Mouse (Mus musculus): Measurements from ENCODE around the gene Maats1. TPM values are rescaled to one million over a fixed set of nuclear protein-coding genes. Genes with fewer than 3 reads are reported as not detected.
A peak's percentile ranks its signal among the peaks of the same experiment; 100 is the strongest.

Gene Maats1
- total and polyA plus RNA-seq, 3 experiments = 0.03 TPM; not detected in 2

DNA sequence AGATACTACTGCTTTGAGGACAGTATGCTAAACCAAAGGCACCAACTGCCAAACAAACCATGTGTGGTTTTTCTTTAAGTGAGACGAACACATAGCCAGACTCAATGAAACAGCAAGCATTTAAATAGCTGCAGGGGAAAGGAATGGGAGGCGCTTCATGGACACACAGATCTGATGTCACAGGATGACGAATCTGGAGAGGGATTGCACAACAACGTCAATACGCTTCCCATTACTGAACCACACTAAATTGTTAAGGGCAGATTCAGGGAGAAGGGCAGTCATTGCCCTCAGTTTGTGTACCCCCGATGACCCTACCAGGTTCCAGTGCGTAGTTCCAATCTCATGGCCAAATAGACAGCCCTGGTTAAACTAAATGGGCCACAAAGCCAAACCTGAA lies 56.1 kb downstream of the Maats1 start:
- peaks cover 1 to 9% of the 10 kb centered on the region in 2 experiments for H3K27me3 ChIP-seq (ENCODE audit: control insufficient read depth in 1 of 2, insufficient read depth in 2 of 2, low read length in 2 of 2)
- no peak overlapping the region for H3K9ac ChIP-seq (ENCODE audit: control insufficient read depth, low read depth, low read length, poor library complexity, severe bottlenecking)
- H3K27ac ChIP-seq (ENCODE audit: control insufficient read depth, low read depth, low read length) = no peak overlapping the region
- no peaks in the 10 kb centered on the region for H3K36me3 ChIP-seq (ENCODE audit: control insufficient read depth in 1 of 2, insufficient read depth in 2 of 2, low read length in 2 of 2)
- DNase-seq (ENCODE audit: low read depth, low spot score) = no peak
- no peaks in the 10 kb centered on the region for H3K4me1 ChIP-seq (ENCODE audit: control insufficient read depth in 1 of 2, insufficient read depth in 2 of 2, low read length in 2 of 2)
- TF ChIP-seq ZNF384 (IDR thresholded peaks at IDR 0.05; ENCODE audit: low read depth, low read length) = no peak
- TF ChIP-seq E2F4 (IDR thresholded peaks at IDR 0.05; ENCODE audit: borderline replicate concordance, low read depth, low read length) = no peak
- no peak for TF ChIP-seq GABPA (IDR thresholded peaks at IDR 0.05; ENCODE audit: low read depth, low read length)
- H3K9me3 ChIP-seq (replicated peaks; ENCODE audit: insufficient read depth, low read length) = no peaks in the 10 kb centered on the region
- no peak overlapping the region for H3K4me3 ChIP-seq (ENCODE audit: control insufficient read depth in 1 of 2, insufficient read depth in 1 of 2, low read depth in 2 of 2, low read length in 2 of 2)
- H3K79me2 ChIP-seq (ENCODE audit: control insufficient read depth, insufficient read depth, low read length, poor library complexity) = no peaks in the 10 kb centered on the region

DNA sequence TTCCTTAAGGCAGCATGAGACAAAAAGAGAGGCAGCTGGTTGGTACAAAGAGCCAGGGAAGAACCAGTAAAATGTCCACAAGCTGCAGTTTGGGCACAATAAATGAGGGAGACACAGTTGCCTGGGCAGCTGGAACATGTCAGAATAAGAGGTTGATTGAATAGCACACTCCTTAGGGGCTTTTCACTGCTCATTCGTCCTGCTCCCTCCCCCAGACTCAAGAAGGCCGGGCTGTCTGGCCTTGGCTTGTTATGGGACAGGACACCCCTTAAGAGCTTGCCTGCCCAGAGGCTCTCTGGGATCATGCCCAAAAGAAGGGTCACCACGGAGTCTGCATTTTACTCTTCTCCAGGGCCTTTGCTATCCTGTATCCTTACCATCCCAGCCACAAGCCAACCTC lies 58.6 kb downstream of the Maats1 start:
- peaks cover 3 to 7% of the 10 kb centered on the region in 2 experiments for H3K27me3 ChIP-seq (ENCODE audit: control insufficient read depth in 1 of 2, insufficient read depth in 2 of 2, low read length in 2 of 2)
- TF ChIP-seq SMC3 (IDR thresholded peaks at IDR 0.05; ENCODE audit: low read depth, low read length) (no peak), ZC3H11A (IDR thresholded peaks at IDR 0.05; ENCODE audit: low read depth, low read length) (no peak)
- H3K27ac ChIP-seq (ENCODE audit: control insufficient read depth, low read depth, low read length) = no peak overlapping the region
- H3K9ac ChIP-seq (ENCODE audit: control insufficient read depth, low read depth, low read length, poor library complexity, severe bottlenecking) = no peak overlapping the region
- no peaks in the 10 kb centered on the region for H3K79me2 ChIP-seq (ENCODE audit: control insufficient read depth, insufficient read depth, low read length, poor library complexity)
- no peak for DNase-seq (ENCODE audit: low read depth, low spot score)
- H3K4me1 ChIP-seq (ENCODE audit: control insufficient read depth in 1 of 2, insufficient read depth in 2 of 2, low read length in 2 of 2) = no peaks in the 10 kb centered on the region
- H3K9me3 ChIP-seq (replicated peaks; ENCODE audit: insufficient read depth, low read length) = no peaks in the 10 kb centered on the region
- H3K4me3 ChIP-seq (ENCODE audit: control insufficient read depth in 1 of 2, insufficient read depth in 1 of 2, low read depth in 2 of 2, low read length in 2 of 2) = no peak overlapping the region
- no peaks in the 10 kb centered on the region for H3K36me3 ChIP-seq (ENCODE audit: control insufficient read depth in 1 of 2, insufficient read depth in 2 of 2, low read length in 2 of 2)

GRCm38 (mm10) chr16:38282559-38283160 lies 59.3 kb downstream of the Maats1 start:
- Histone ChIP-seq H3K27me3 (ENCODE audit: control insufficient read depth in 1 of 2, insufficient read depth in 2 of 2, low read length in 2 of 2) (peaks cover 3 to 7% of the 10 kb centered on the region in 2 experiments), H3K79me2 (ENCODE audit: control insufficient read depth, insufficient read depth, low read length, poor library complexity) (no peaks in the 10 kb centered on the region), H3K9me3 (replicated peaks; ENCODE audit: insufficient read depth, low read length) (no peaks in the 10 kb centered on the region), H3K4me1 (ENCODE audit: control insufficient read depth in 1 of 2, insufficient read depth in 2 of 2, low read length in 2 of 2) (no peaks in the 10 kb centered on the region), H3K36me3 (ENCODE audit: control insufficient read depth in 1 of 2, insufficient read depth in 2 of 2, low read length in 2 of 2) (no peaks in the 10 kb centered on the region), H3K27ac (ENCODE audit: control insufficient read depth, low read depth, low read length) (no peak overlapping the region), H3K4me3 (ENCODE audit: control insufficient read depth in 1 of 2, insufficient read depth in 1 of 2, low read depth in 2 of 2, low read length in 2 of 2) (peak overlapping the region; percentile 16 to 35; a peak in 1 of 4 replicates), H3K9ac (ENCODE audit: control insufficient read depth, low read depth, low read length, poor library complexity, severe bottlenecking) (no peak overlapping the region)
- DNase-seq (ENCODE audit: low read depth, low spot score) = no peak
- TF ChIP-seq CTCF (IDR thresholded peaks at IDR 0.05 in 2 of 3, conservative IDR thresholded peaks at IDR 0.05 in 1 of 3; ENCODE audit: control insufficient read depth in 1 of 3, insufficient read depth in 1 of 3, low read depth in 2 of 3, low read length in 3 of 3, poor library complexity in 1 of 3, severe bottlenecking in 1 of 3) (no peak), GABPA (IDR thresholded peaks at IDR 0.05; ENCODE audit: low read depth, low read length) (no peak), RAD21 (IDR thresholded peaks at IDR 0.05; ENCODE audit: low read depth, low read length) (no peak), MAZ (IDR thresholded peaks at IDR 0.05; ENCODE audit: low read depth, low read length) (no peak), USF2 (IDR thresholded peaks at IDR 0.05; ENCODE audit: borderline replicate concordance in 1 of 2, insufficient read depth in 1 of 2, low read depth in 1 of 2, low read length in 2 of 2) (no peak), USF1 (IDR thresholded peaks at IDR 0.05; ENCODE audit: low read depth, low read length) (no peak), ZKSCAN1 (IDR thresholded peaks at IDR 0.05; ENCODE audit: low read depth, low read length) (no peak), E2F4 (IDR thresholded peaks at IDR 0.05; ENCODE audit: borderline replicate concordance, low read depth, low read length) (no peak), MXI1 (IDR thresholded peaks at IDR 0.05; ENCODE audit: low read depth, low read length) (no peak), SMC3 (IDR thresholded peaks at IDR 0.05; ENCODE audit: low read depth, low read length) (no peak), TCF12 (IDR thresholded peaks at IDR 0.05; ENCODE audit: low read depth, low read length) (no peak), ZMIZ1 (IDR thresholded peaks at IDR 0.05; ENCODE audit: low read depth, low read length) (no peak), MEF2A (IDR thresholded peaks at IDR 0.05; ENCODE audit: extremely low read depth, insufficient replicate concordance, low read depth, low read length, poor library complexity, severe bottlenecking) (no peak), JUND (IDR thresholded peaks at IDR 0.05; ENCODE audit: low read depth, low read length) (no peak), CHD1 (IDR thresholded peaks at IDR 0.05; ENCODE audit: low read depth, low read length) (no peak), ETS1 (IDR thresholded peaks at IDR 0.05; ENCODE audit: low read depth, low read length) (no peak), MYC (IDR thresholded peaks at IDR 0.05; ENCODE audit: low read depth, low read length) (no peak), POLR2AphosphoS2 (IDR thresholded peaks at IDR 0.05; ENCODE audit: low read length) (no peak)

Measured in MEL (cell line).